Mouse (Mus musculus) CD4-positive helper T cell, adult 2 months (primary cell): ENCODE data around the gene Gucy1b2.

Experiments used
- DNase-seq: peaks from one replicate; pipeline ENCODE4 v3.0.0-alpha.2; 2012; ENCODE audit warnings: low read depth, missing footprints, low spot score

Gucy1b2 gene

GRCm38 (mm10) chr14:62446385-62447213 is 9.5 kb downstream of the Gucy1b2 start:
- DNase-seq = no peak

DNA sequence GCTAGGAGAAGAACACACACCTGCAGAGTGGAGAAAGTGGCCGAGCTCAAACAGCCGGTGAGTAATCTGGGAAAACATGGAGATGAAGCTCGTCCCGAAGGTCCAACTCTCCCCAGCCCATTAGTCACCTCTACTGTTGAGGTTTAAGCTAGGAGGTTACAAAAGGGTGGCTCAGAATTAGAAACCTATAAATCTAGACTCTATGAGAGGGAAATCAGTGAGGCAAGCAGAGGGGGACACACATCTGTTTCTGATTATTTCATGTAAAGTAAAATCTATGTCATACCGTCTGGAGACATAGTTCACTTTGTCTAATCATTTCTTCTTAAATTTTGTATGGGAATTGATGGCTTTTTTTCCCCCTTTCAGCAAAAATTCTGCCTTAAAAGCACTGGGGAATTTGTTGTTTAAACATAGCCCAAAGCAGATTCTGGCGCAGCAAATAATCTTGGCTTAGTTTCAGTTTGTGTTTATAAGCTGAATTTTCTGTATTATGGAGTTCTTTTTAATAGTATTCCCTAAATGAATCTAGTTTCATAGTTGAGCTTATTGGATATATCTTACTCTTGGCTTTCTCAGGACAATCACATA is 12.2 kb downstream of the Gucy1b2 start:
- no peak for DNase-seq

- no peak for DNase-seq
These were observed 13.1 kb downstream of the Gucy1b2 start for GRCm38 (mm10) chr14:62442971-62443370.

GRCm38 (mm10) chr14:62440036-62440435 is 16.1 kb downstream of the Gucy1b2 start:
- no peak for DNase-seq

- DNase-seq = no peak
These were observed 17.9 kb downstream of the Gucy1b2 start for GRCm38 (mm10) chr14:62438236-62438635.

- DNase-seq = no peak
These were observed 18.3 kb downstream of the Gucy1b2 start for GRCm38 (mm10) chr14:62437806-62438205.

- DNase-seq = no peak
These were observed 30.8 kb downstream of the Gucy1b2 start for GRCm38 (mm10) chr14:62425277-62425691.

DNA sequence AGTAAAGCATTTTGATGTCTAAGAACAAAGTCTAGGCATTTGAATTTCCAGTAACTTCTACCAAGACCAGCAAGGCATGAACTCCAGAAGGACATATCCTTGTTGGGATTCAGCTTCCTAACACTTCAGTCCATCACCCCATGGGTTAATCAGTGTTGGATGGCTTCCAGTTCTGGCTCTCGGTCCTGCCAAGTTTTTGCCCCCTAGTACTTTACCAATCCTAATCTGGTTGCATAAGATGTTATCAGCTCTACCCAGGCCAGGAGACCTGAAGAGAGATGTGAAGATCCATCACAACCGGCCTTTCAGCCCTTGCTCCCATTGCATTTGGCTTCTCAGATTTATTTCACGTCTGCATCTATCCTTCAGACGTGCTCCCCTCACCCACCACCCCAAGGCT is 33.8 kb downstream of the Gucy1b2 start:
- DNase-seq = no peak

- DNase-seq = no peak
These were observed 38.6 kb downstream of the Gucy1b2 start for GRCm38 (mm10) chr14:62417501-62417900.

DNA sequence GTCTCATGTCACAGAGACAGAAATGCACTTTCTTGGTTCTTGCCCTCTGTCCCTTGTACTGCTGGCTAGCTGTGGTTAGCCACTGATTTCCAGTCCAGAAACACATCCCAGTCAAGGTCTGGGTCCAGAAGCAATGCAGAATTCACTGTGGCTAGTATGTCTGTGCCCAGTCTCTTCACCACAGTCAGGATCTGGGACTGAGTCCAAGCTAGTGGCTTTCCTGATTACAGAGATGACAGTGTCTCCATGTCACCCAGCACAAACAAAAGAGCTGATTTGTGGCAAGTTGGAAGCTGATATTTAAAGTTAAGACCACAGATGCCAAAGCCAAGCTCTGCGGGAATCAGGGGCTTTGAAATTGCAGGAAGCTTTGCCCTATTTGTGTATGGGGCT is 39.4 kb downstream of the Gucy1b2 start:
- no peak for DNase-seq

DNA sequence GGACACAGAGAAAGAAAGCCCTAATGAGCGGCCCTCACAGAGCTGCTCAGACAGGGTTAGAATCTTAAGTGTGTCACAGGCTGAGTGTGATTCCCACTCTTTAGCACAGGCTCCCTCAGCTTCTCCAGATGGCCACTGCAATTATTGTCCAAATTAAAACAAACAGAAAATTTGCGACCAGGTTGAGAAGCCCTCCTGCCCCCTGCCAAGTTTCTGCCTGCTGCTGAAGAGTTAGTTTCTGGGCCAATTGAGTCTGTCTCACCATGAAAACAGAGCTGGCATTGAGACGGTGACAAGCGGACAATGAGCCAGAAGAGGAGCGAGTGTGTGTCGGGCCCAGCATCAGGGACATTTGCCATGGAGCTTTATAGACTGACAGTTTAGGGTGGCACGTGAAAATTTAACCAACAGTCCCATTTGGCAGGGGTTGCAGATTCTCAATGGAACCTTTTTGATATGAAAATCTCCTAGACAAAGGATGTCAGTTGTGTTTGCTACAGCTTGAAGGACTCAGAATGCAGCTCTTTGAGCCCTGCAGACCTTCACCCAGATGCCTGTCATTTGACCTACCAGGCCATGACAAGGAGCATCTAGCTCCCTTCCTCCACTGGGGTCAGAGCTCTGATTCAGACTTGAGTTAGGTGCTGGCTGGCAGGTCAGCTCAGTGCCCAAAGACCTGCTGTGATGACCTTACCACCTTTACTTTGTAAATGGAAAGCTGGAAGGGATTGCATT is 39.9 kb downstream of the Gucy1b2 start:
- DNase-seq = no peak

GRCm38 (mm10) chr14:62395346-62395745 is 60.7 kb downstream of the Gucy1b2 start:
- DNase-seq = no peak

GRCm38 (mm10) chr14:62392754-62393153 is 63.3 kb downstream of the Gucy1b2 start:
- DNase-seq = no peak

GRCm38 (mm10) chr14:62389729-62390536 is 66.2 kb downstream of the Gucy1b2 start:
- no peak for DNase-seq

- no peak for DNase-seq
These were observed 66.9 kb downstream of the Gucy1b2 start for GRCm38 (mm10) chr14:62389064-62389728.

- DNase-seq = no peak
These were observed 72.2 kb downstream of the Gucy1b2 start for GRCm38 (mm10) chr14:62383786-62384299.

GRCm38 (mm10) chr14:62383109-62383508 is 73.0 kb downstream of the Gucy1b2 start:
- no peak for DNase-seq

DNA sequence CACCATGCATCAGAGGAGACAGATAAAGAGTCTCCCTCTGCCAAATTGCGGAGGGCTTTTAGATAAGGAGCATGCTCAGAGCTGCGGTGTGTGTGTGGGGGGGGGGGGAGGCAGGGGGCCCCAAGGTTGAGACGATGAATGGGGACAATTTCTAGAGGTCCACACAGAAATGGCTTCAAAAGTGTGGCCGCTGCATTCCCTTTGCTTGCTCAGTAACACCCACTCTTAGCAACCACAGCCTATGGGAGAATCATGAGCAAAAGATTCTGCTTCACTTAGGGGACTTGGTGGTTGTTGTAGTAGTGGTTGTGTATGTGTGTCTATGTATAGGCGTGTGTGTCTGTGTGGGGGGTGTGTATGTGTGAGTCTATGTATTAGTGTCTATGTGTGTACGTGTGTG is 75.5 kb downstream of the Gucy1b2 start:
- DNase-seq = no peak

GRCm38 (mm10) chr14:62379391-62379790 is 76.7 kb downstream of the Gucy1b2 start:
- DNase-seq = no peak

- DNase-seq = no peak
These were observed 80.0 kb downstream of the Gucy1b2 start for GRCm38 (mm10) chr14:62376115-62376514.

- DNase-seq = no peak
These were observed 80.4 kb downstream of the Gucy1b2 start for GRCm38 (mm10) chr14:62375694-62376093.
